Mouse (Mus musculus) ES-CJ7 (cell line): Measurements from ENCODE around the gene Kazn.
A peak's percentile ranks its signal among the peaks of the same experiment; 100 is the strongest.

Experiments
- DNase-seq: peaks from one replicate; pipeline ENCODE4 v3.0.0; 2011; ENCODE audit warnings: low read depth, low spot score

Gene Kazn

GRCm38 (mm10) chr4:142196626-142197025, 42.6 kb downstream of the Kazn start:
- peak; percentile 36 for DNase-seq

GRCm38 (mm10) chr4:142193780-142194179, 45.4 kb downstream of the Kazn start:
- DNase-seq, result no peak

GRCm38 (mm10) chr4:142193151-142193578, 46.0 kb downstream of the Kazn start:
- DNase-seq, result no peak

GRCm38 (mm10) chr4:142189960-142190359, 49.2 kb downstream of the Kazn start:
- DNase-seq, result no peak

DNA sequence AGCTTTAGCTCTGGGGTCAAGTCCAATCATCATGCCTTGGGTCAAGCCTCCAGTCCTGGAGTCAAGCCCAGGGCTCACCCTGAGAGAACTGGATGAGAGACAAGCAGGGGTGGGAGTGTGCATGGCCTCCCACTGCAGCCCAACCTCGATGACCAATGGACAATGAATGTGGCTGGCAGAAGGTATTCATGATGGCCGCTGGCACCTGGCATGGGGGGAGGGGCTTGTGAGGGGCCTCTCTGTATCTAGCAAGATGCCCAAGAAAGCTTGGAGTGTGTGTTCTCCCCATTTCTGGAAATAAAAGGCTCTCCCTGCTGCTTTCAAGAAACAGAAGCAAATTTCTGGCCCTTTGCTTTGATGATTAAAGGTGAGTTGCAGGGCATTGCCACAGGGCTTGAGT, 50.7 kb downstream of the Kazn start:
- DNase-seq, result no peak

DNA sequence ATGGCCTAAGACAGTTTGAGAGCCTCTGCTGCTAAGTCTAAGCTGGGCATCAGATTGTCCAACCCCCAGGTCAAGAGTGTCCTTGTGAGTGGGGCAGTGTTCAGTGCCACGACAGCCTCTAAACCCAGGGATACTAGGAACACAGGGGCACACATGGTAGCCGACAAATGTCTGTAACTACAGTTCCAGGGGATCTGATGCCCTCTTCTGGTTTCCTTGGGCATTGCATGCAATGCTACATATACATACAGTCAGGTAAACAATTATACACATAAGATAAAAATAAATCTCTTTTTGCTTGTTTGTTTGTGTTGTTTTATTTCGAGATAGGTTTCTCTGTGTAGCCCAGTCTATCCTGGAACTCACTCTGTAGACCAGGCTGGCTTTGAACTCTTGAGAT, 53.0 kb downstream of the Kazn start:
- peak; percentile 63 for DNase-seq

DNA sequence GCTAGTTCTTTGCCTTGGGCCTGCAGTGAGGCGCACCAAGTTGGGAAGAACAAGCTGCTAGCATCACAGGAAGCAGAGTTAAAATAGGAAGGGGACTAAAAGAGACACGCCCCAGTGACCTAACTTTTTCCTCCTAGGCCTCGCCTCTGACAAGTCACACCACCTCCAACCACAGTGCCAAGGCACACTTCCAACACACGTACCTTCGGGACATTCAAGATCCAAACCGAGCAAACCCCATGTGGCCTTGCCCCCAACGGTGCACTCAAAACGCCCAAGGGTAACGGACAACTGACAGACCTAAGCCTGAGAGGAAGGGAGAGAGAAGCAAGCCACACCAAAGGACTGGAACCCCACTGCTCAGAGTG, 53.7 kb downstream of the Kazn start:
- DNase-seq, result no peak

GRCm38 (mm10) chr4:142184852-142185532, 54.2 kb downstream of the Kazn start:
- no peak for DNase-seq

DNA sequence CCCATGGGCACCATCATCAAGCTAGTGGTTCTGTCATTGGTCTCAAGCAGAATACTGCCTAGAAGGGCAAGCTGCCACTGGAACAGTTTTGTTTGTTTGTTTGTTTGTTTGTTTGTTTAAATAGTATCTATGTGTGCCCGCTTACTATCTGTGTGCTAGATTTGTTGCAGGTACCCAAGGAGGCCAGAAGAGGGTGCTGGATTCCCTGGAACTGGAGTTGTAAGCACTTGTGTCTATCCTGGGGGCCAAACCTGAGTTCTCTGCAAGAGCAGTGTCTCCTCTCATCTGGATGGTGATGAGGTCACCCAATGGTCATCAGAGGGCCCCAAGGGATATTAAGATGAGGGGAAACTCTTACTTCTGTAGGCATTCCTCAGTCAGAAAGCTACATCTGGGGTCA, 55.6 kb downstream of the Kazn start:
- no peak for DNase-seq

- DNase-seq, result no peak
Observed at GRCm38 (mm10) chr4:142183015-142183414, 56.2 kb downstream of the Kazn start.

GRCm38 (mm10) chr4:142181646-142182045, 57.6 kb downstream of the Kazn start:
- no peak for DNase-seq

GRCm38 (mm10) chr4:142180874-142181273, 58.3 kb downstream of the Kazn start:
- DNase-seq, result no peak

DNA sequence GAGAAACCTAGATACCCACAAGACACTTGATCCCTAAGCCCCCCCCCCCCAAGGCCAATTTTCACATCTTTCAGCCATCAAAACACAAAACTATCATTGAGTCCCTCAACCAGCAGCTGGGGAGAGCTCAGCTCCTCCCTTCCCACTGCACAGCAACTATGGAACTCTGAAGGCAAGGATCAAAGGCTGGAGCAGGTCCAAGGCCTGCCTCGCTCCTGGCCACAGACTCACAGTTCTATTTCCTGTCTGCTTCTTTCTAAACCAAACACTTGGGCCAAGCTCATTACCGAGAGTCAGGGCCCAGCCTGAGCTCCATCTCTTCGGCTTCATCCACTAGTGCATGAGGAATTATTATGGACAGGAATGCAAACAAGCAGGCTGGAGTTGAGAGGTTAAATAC, 58.9 kb downstream of the Kazn start:
- DNase-seq, result no peak

- no peak for DNase-seq
Observed at GRCm38 (mm10) chr4:142179531-142179930, 59.7 kb downstream of the Kazn start.

DNA sequence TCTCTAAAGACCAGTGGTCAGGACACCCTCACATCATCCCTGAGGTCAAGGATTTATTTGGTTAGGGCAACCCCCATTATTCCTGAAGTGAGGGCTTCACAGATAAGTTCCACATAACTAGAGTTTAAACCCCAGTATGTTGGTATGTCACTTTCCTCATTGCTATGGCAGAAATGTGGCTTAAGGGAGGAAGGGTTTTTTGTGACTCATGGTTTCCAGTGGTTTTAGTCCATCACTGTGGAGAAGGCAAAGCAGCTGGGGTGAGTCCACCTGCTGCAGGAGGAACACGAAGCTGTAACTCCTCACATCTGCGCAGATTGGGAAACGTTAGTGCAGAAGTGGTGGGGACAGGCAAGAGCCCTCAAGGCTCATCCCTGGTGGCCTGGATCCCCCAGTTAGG, 62.5 kb downstream of the Kazn start:
- no peak for DNase-seq

DNA sequence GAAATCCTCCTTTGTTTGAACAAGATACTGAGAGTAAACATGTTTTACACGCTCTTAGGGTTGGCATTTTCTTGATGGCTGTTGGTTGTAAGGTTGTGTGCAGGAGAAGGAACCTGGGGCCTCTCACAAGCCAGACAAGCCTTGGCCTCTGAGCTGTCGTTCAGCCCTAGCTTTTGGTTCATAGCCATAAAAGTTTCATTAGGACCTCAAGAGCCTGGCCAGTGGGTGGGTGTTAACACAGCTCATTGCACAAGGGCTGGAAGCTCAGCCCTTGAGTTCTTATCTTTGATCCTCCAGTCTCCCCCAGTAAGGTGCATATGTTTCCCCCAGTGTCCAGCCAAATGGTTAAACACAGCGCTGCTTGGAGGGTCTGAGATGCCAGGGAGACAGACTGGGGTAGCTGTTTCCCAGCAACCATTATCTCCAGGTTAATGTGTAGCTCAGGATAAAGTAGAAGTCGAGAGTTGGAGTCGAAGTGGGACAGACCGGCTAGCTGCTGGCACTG, 65.2 kb downstream of the Kazn start:
- DNase-seq, result no peak

- no peak for DNase-seq
Observed at GRCm38 (mm10) chr4:142172942-142173341, 66.3 kb downstream of the Kazn start.

DNA sequence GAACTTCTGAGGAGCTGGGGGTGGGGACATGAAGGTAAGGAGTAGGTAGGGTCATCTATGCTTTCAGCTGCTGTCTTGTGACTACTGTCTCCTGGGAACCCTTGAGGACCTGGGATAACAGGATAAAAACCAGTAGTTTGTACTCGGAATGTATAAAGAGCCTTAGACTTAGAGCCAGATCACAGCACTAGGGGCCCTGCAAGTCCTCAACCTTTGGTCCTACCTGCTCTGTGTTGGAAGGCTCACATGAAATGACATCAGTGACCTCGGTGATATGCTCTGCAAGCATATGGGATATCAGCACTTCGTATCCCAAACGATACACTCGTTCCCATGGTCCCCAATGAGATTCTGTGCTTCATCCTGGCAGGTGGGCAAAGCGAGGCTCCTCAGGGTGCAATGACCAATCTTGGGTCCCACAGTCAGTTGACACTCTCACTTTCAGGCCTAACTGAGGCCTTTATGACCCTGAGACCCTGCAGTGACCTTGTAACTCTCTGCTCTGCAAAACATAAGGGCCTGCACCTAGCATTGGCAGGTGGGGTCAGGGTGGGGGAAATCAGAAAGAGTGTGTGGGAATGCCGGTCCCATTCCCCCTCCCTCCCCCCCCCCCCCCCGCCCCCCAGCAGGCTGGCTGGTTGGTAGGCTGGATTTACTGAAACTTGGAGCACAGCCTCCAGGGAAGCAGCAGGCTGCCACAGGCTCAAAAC, 67.3 kb downstream of the Kazn start:
- peak; percentile 51 for DNase-seq

- peak; percentile 90 for DNase-seq
Observed at GRCm38 (mm10) chr4:142170882-142171768, 68.1 kb downstream of the Kazn start.

GRCm38 (mm10) chr4:142169636-142170035, 69.6 kb downstream of the Kazn start:
- DNase-seq, result peak; percentile 78

- DNase-seq, result no peak
Observed at GRCm38 (mm10) chr4:142168352-142168751, 70.8 kb downstream of the Kazn start.
